Mouse (Mus musculus): ENCODE results near the gene Selenop. TPM values are rescaled to one million over a fixed set of nuclear protein-coding genes. Genes with fewer than 3 reads are reported as not detected.

The Selenop gene
- polyA plus RNA-seq, 1 experiment from 2014 or later, result 92.2 TPM

DNA sequence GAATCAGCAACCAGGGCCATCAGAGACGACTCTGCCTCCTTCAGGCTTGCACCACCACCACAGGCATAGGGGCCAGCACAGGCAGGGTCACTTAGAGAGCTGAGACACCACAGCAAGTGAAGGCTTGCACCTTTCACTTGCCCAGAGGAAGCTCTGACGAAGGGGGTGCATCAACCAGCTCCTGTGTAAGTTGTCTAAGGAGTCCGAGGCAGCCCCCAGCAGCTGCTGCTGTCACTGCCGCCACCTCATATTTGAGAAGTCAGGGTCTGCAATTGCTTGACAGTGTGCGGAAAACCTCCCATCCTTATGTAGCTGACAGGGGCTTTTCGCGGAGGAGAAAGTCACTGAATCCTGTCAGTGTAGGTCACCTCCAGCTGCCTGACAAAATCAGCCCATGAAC is 10.9 kb downstream of the Selenop start:
- 83% methylated on average over 7 of the region's 7 CpGs for WGBS
- Histone ChIP-seq H3K27ac (ENCODE audit: low read depth, low read length) (no peak overlapping the region), H3K9ac (ENCODE audit: low read length) (no peak overlapping the region), H3K27me3 (ENCODE audit: control insufficient read depth, insufficient read depth, low read length) (no peaks in the 10 kb centered on the region), H3K4me2 (ENCODE audit: low read depth) (no peak overlapping the region), H3K4me3 (ENCODE audit: low read depth, low read length) (no peak overlapping the region), H3K4me1 (ENCODE audit: control insufficient read depth, insufficient read depth, low read length) (no peaks in the 10 kb centered on the region), H3K36me3 (ENCODE audit: control insufficient read depth, insufficient read depth, low read length) (no peaks in the 10 kb centered on the region), H3K9me3 (ENCODE audit: control insufficient read depth, low read length) (no peaks in the 10 kb centered on the region)
- ATAC-seq (ENCODE audit: insufficient read depth, low FRiP score, low TSS enrichment) (no peak), DNase-seq (ENCODE audit: low spot score) (no peak)

DNA sequence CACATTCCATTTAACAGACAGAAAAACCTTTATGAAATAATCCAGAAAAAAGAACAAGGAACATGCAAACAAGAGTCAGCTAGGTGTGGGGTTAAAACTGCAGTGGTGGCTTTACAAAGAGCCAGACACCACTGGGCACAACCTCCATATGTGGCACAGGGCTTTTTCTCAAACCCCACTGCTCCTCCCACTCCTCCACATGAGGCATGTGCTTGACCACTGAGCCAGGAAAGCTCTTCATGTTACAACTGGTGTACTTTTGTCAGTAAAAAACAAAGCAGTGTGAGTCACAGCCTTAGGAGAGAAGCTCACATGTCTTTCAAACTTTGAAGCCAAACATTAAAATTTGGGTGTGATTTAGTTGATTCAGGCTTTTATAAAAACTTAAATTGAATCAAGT is 12.9 kb downstream of the Selenop start:
- H3K4me2 ChIP-seq (ENCODE audit: low read depth), result no peak overlapping the region
- H3K27ac ChIP-seq (ENCODE audit: low read depth, low read length), result no peak overlapping the region
- H3K9me3 ChIP-seq (ENCODE audit: control insufficient read depth, low read length), result no peaks in the 10 kb centered on the region
- no peaks in the 10 kb centered on the region for H3K36me3 ChIP-seq (ENCODE audit: control insufficient read depth, insufficient read depth, low read length)
- H3K4me1 ChIP-seq (ENCODE audit: control insufficient read depth, insufficient read depth, low read length), result no peaks in the 10 kb centered on the region
- no peak for ATAC-seq (ENCODE audit: insufficient read depth, low FRiP score, low TSS enrichment)
- H3K4me3 ChIP-seq (ENCODE audit: low read depth, low read length), result no peak overlapping the region
- no peaks in the 10 kb centered on the region for H3K27me3 ChIP-seq (ENCODE audit: control insufficient read depth, insufficient read depth, low read length)
- H3K9ac ChIP-seq (ENCODE audit: low read length), result no peak overlapping the region
- DNase-seq (ENCODE audit: low spot score), result no peak

DNA sequence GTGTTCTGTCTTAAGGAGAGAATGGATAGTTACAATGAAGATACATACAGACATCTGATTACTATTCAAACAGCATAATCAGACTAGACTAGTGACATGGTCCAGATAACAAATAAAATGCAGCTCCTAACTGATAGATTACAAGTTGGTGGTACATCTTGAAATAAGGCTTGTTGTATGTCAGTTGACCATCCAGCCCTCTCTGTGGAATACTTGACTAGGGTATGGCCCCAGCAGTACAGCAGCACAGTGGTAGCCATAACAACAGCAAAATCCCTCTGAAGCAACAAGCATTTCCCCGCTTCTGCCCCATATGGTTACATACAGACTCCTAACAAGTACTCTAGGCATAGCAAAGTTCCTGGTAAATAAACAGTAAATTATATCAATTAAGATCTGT is 13.4 kb downstream of the Selenop start:
- no peak overlapping the region for H3K27ac ChIP-seq (ENCODE audit: low read depth, low read length)
- H3K4me2 ChIP-seq (ENCODE audit: low read depth), result no peak overlapping the region
- H3K4me1 ChIP-seq (ENCODE audit: control insufficient read depth, insufficient read depth, low read length), result no peaks in the 10 kb centered on the region
- no peaks in the 10 kb centered on the region for H3K27me3 ChIP-seq (ENCODE audit: control insufficient read depth, insufficient read depth, low read length)
- no peak overlapping the region for H3K4me3 ChIP-seq (ENCODE audit: low read depth, low read length)
- H3K36me3 ChIP-seq (ENCODE audit: control insufficient read depth, insufficient read depth, low read length), result no peaks in the 10 kb centered on the region
- H3K9me3 ChIP-seq (ENCODE audit: control insufficient read depth, low read length), result no peaks in the 10 kb centered on the region
- no peak for ATAC-seq (ENCODE audit: insufficient read depth, low FRiP score, low TSS enrichment)
- DNase-seq (ENCODE audit: low spot score), result no peak
- H3K9ac ChIP-seq (ENCODE audit: low read length), result no peak overlapping the region
- 92% methylated on average over 1 of the region's 1 CpGs for WGBS

DNA sequence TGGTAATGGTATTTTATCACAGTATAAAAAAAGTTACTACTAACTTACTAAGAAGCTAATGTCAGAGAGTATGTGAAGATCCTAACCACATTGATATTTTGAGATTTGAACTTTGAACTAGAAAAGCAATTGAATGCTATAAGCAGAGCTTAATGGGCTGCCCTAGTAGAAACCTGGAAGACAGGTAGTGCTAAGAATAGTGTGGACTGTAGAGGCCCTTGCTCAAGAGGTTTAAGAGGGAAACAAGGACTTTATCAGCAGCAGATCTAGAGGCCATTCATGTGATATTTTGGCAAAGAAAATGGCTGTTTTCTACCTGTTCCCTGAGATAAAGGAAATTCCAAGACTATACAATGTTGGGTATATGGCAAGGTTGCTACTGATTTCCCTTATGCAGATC is 17.7 kb downstream of the Selenop start:
- no peak overlapping the region for H3K27ac ChIP-seq (ENCODE audit: low read depth, low read length)
- no peak for ATAC-seq (ENCODE audit: insufficient read depth, low FRiP score, low TSS enrichment)

DNA sequence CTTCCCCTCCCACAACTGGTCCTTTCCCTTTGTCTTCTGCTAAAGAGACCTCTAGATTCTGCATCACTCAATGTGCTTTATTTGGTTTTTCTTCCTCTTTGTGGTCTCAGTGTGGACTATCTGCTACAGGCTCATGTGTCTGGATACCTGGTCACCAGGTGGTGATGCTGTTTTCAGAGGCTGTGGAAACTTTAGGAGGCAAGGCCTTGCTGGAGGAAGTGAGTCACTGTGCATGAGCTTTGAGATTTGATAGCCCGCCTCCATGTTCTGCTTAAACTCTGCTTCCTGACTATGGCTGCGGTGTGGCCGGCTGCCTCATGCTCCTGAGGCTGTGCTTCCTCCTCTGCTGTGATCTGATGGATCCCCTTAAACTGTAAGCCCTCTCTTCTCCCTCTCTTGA is 22.1 kb downstream of the Selenop start:
- WGBS, result 95% methylated on average over 3 of the region's 3 CpGs
- no peak overlapping the region for H3K9ac ChIP-seq (ENCODE audit: low read length)
- no peak for ATAC-seq (ENCODE audit: insufficient read depth, low FRiP score, low TSS enrichment)

More for the DNA sequence above, 17.7 kb downstream of the Selenop start:
- DNase-seq (ENCODE audit: low spot score), result no peak
- Histone ChIP-seq H3K27me3 (ENCODE audit: control insufficient read depth, insufficient read depth, low read length) (no peaks in the 10 kb centered on the region), H3K4me3 (ENCODE audit: low read depth, low read length) (no peak overlapping the region), H3K4me1 (ENCODE audit: control insufficient read depth, insufficient read depth, low read length) (no peaks in the 10 kb centered on the region), H3K9me3 (ENCODE audit: control insufficient read depth, low read length) (no peaks in the 10 kb centered on the region), H3K4me2 (ENCODE audit: low read depth) (no peak overlapping the region), H3K9ac (ENCODE audit: low read length) (no peak overlapping the region), H3K36me3 (ENCODE audit: control insufficient read depth, insufficient read depth, low read length) (no peaks in the 10 kb centered on the region)

DNA sequence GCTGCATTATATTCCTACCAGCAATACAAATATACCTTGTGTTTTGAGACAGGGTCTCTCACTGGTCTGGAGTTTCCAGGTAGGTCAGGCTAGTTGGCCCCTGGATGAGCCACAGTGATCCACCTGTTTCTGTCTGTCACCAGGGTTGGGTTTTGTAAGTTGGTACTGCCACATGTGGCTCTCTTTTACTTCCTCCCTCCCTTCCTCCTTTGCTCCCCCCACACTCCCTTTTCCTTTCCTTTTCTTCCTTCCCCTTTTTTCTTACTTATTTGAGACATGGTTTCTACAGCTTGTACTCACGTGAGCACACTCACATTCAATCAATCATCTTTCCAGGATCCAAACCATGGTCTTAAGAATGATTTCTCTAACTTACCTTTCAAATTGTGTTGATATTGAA is 25.1 kb downstream of the Selenop start:
- H3K4me1 ChIP-seq (ENCODE audit: control insufficient read depth, insufficient read depth, low read length), result no peaks in the 10 kb centered on the region

More for the DNA sequence above, 22.1 kb downstream of the Selenop start:
- Histone ChIP-seq H3K4me2 (ENCODE audit: low read depth) (no peak overlapping the region), H3K36me3 (ENCODE audit: control insufficient read depth, insufficient read depth, low read length) (no peaks in the 10 kb centered on the region), H3K9me3 (ENCODE audit: control insufficient read depth, low read length) (no peaks in the 10 kb centered on the region), H3K4me1 (ENCODE audit: control insufficient read depth, insufficient read depth, low read length) (no peaks in the 10 kb centered on the region), H3K27me3 (ENCODE audit: control insufficient read depth, insufficient read depth, low read length) (no peaks in the 10 kb centered on the region), H3K27ac (ENCODE audit: low read depth, low read length) (no peak overlapping the region), H3K4me3 (ENCODE audit: low read depth, low read length) (no peak overlapping the region)
- DNase-seq (ENCODE audit: low spot score), result no peak

DNA sequence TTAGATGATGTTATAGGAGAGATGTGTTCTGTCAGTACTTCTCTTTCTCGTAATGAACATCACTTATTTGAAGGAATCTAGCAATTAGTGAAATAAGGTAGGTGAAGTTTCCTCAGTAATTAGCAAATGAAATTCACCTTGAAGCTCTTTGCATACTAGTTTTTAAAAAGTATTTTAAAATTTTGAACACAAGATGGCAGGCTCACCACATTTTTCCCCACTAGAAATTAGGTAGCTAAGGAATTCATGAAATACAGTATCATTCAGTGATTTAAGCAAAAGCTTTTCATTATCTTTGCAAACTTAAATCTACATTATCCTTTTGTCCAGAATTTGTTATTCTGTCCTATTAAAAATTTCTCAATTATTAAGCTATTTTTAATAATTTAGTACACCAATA is 27.6 kb downstream of the Selenop start:
- no peaks in the 10 kb centered on the region for H3K27me3 ChIP-seq (ENCODE audit: control insufficient read depth, insufficient read depth, low read length)
- no peaks in the 10 kb centered on the region for H3K4me1 ChIP-seq (ENCODE audit: control insufficient read depth, insufficient read depth, low read length)
- no peak overlapping the region for H3K27ac ChIP-seq (ENCODE audit: low read depth, low read length)
- no peaks in the 10 kb centered on the region for H3K9me3 ChIP-seq (ENCODE audit: control insufficient read depth, low read length)
- H3K4me2 ChIP-seq (ENCODE audit: low read depth), result no peak overlapping the region
- WGBS, result 88% methylated on average over 1 of the region's 1 CpGs
- H3K9ac ChIP-seq (ENCODE audit: low read length), result no peak overlapping the region
- no peak for DNase-seq (ENCODE audit: low spot score)
- ATAC-seq (ENCODE audit: insufficient read depth, low FRiP score, low TSS enrichment), result no peak
- no peak overlapping the region for H3K4me3 ChIP-seq (ENCODE audit: low read depth, low read length)
- no peaks in the 10 kb centered on the region for H3K36me3 ChIP-seq (ENCODE audit: control insufficient read depth, insufficient read depth, low read length)

More for the DNA sequence above, 25.1 kb downstream of the Selenop start:
- Histone ChIP-seq H3K36me3 (ENCODE audit: control insufficient read depth, insufficient read depth, low read length) (no peaks in the 10 kb centered on the region), H3K9me3 (ENCODE audit: control insufficient read depth, low read length) (no peaks in the 10 kb centered on the region), H3K4me2 (ENCODE audit: low read depth) (no peak overlapping the region), H3K9ac (ENCODE audit: low read length) (no peak overlapping the region), H3K4me3 (ENCODE audit: low read depth, low read length) (no peak overlapping the region), H3K27ac (ENCODE audit: low read depth, low read length) (no peak overlapping the region), H3K27me3 (ENCODE audit: control insufficient read depth, insufficient read depth, low read length) (no peaks in the 10 kb centered on the region)
- DNase-seq (ENCODE audit: low spot score) (no peak), ATAC-seq (ENCODE audit: insufficient read depth, low FRiP score, low TSS enrichment) (no peak)
- 71% methylated on average over 1 of the region's 1 CpGs for WGBS

DNA sequence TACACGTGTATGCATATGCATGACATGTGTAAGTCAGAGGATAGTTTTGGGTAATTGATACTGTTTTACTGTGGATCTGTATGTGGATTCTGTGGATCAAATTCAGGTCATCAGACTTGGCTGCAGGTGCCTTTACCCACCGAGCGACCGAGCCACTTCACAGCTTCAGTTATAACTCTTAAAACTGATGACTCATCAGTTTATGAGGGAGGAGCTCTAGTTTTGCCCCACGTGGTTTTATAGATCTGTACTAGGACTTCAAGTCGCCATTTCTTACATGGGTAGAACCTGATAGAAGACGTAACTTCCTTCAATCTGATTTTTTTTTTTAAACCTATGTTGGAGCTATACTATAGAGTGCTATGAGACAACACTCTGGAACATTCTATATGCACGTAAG is 29.3 kb downstream of the Selenop start:
- no peak overlapping the region for H3K27ac ChIP-seq (ENCODE audit: low read depth, low read length)
- WGBS, result 90% methylated on average over 8 of the region's 8 CpGs
- no peaks in the 10 kb centered on the region for H3K9me3 ChIP-seq (ENCODE audit: control insufficient read depth, low read length)
- H3K27me3 ChIP-seq (ENCODE audit: control insufficient read depth, insufficient read depth, low read length), result no peaks in the 10 kb centered on the region
- no peak overlapping the region for H3K4me2 ChIP-seq (ENCODE audit: low read depth)
- H3K9ac ChIP-seq (ENCODE audit: low read length), result no peak overlapping the region
- ATAC-seq (ENCODE audit: insufficient read depth, low FRiP score, low TSS enrichment) (no peak), DNase-seq (ENCODE audit: low spot score) (no peak)
- H3K36me3 ChIP-seq (ENCODE audit: control insufficient read depth, insufficient read depth, low read length), result no peaks in the 10 kb centered on the region
- no peak overlapping the region for H3K4me3 ChIP-seq (ENCODE audit: low read depth, low read length)
- H3K4me1 ChIP-seq (ENCODE audit: control insufficient read depth, insufficient read depth, low read length), result no peaks in the 10 kb centered on the region

DNA sequence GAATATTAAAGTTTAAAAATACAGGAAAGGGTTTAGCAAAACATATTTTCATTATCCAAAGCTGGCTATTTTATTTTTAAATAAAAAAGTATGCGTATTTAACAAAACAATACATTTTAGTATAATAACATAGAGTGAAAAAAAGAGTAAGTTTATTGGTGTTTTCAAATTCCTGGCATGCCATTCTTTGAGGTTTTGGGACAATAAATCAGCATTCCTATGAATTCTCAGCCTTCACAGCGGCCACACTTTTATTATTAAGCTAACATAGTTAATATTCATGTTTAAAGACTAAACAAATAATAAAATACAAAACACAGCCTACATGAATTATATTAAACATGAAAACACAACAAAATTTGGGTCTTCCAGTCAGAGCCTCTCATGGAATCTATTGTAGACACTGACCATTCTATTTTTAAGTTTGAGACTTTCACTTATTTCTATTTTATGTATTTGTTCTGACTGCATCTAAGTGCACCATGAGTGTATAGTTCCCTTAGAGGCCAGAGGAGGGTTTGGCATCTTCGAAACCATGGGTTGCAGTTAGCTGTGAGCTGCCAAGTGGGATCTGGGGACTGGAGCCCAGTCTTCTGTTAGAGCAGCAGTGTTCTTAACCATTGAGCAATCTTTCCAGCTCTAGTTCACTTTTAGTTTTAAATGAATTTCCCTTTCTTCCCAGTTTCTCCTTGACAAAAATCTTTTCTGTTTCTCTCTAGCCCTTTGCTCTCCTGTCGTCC is 32.2 kb downstream of the Selenop start:
- ATAC-seq (ENCODE audit: insufficient read depth, low FRiP score, low TSS enrichment) (no peak), DNase-seq (ENCODE audit: low spot score) (no peak)
- H3K9me3 ChIP-seq (ENCODE audit: control insufficient read depth, low read length), result no peaks in the 10 kb centered on the region
- no peak overlapping the region for H3K9ac ChIP-seq (ENCODE audit: low read length)
- H3K4me2 ChIP-seq (ENCODE audit: low read depth), result no peak overlapping the region
- no peaks in the 10 kb centered on the region for H3K4me1 ChIP-seq (ENCODE audit: control insufficient read depth, insufficient read depth, low read length)
- 83% methylated on average over 4 of the region's 4 CpGs for WGBS
- H3K27ac ChIP-seq (ENCODE audit: low read depth, low read length), result no peak overlapping the region
- no peaks in the 10 kb centered on the region for H3K36me3 ChIP-seq (ENCODE audit: control insufficient read depth, insufficient read depth, low read length)
- no peak overlapping the region for H3K4me3 ChIP-seq (ENCODE audit: low read depth, low read length)
- no peaks in the 10 kb centered on the region for H3K27me3 ChIP-seq (ENCODE audit: control insufficient read depth, insufficient read depth, low read length)

Data from neural tube, embryonic 11.5 days (tissue).